Mouse (Mus musculus): ENCODE data around the gene Gm2696.

- no peak for TF ChIP-seq POLR2A (IDR thresholded peaks at IDR 0.05; ENCODE audit: borderline replicate concordance, low read depth, low read length)
- no peak; the same call in none of the 2 replicates for TF ChIP-seq CTCF (IDR thresholded peaks at IDR 0.05; ENCODE audit: low read depth, low read length)
Observed at GRCm38 (mm10) chr10:77882553-77882952, 68.1 kb downstream of the Gm2696 start.
